Mouse (Mus musculus): ENCODE results near the gene Reck. TPM values are rescaled to one million over a fixed set of nuclear protein-coding genes. Genes with fewer than 3 reads are reported as not detected.
A peak's percentile ranks its signal among the peaks of the same experiment; 100 is the strongest.

Gene Reck
- polyA plus RNA-seq, 1 experiment from 2014 or later = 9.1 TPM

GRCm38 (mm10) chr4:43869821-43870220, 5.5 kb upstream of the Reck start:
- Histone ChIP-seq H3K9me3 (0 out of 2 replicates have a peak, but pooled peaks cover 7% of the 10 kb centered on the region), H3K9ac (no peak overlapping the region), H3K27ac (replicated peaks) (no peak overlapping the region), H3K27me3 (no peaks in the 10 kb centered on the region), H3K4me3 (no peak overlapping the region), H3K4me2 (no peak overlapping the region), H3K36me3 (no peaks in the 10 kb centered on the region), H3K4me1 (replicated peaks) (peaks cover 4% of the 10 kb centered on the region; the same call in 1 of the 2 replicates)
- 90% methylated on average over 10 of the region's 10 CpGs for WGBS
- no peak for ATAC-seq (ENCODE audit: low read depth)

GRCm38 (mm10) chr4:43874501-43874900, 829 bp upstream of the Reck start:
- no peaks in the 10 kb centered on the region for H3K27me3 ChIP-seq
- peak overlapping the region; percentile 83 for H3K4me3 ChIP-seq
- no peaks in the 10 kb centered on the region for H3K9me3 ChIP-seq
- H3K4me2 ChIP-seq = peak overlapping the region; percentile 89
- WGBS = 40% methylated on average over 7 of the region's 7 CpGs
- H3K9ac ChIP-seq = peak overlapping the region; percentile 87
- ATAC-seq (ENCODE audit: low read depth) = no peak
- peaks cover 30% of the 10 kb centered on the region for H3K4me1 ChIP-seq (replicated peaks)
- H3K27ac ChIP-seq (replicated peaks) = no peak overlapping the region
- no peaks in the 10 kb centered on the region for H3K36me3 ChIP-seq

- Histone ChIP-seq H3K9ac (peak overlapping the region; percentile 87), H3K9me3 (no peaks in the 10 kb centered on the region), H3K4me1 (replicated peaks) (peaks cover 30% of the 10 kb centered on the region), H3K4me3 (peak overlapping the region; percentile 83), H3K4me2 (peak overlapping the region; percentile 89), H3K36me3 (no peaks in the 10 kb centered on the region), H3K27ac (replicated peaks) (peak overlapping the region; percentile 85), H3K27me3 (no peaks in the 10 kb centered on the region)
- ATAC-seq (ENCODE audit: low read depth) = peak; percentile 70
- WGBS = under 1% methylated on average over 20 of the region's 20 CpGs
Measured at GRCm38 (mm10) chr4:43875919-43876411, 635 bp downstream of the Reck start.

GRCm38 (mm10) chr4:43877230-43877629, 1.9 kb downstream of the Reck start:
- Histone ChIP-seq H3K4me2 (peak overlapping the region; percentile 89), H3K4me3 (no peak overlapping the region), H3K36me3 (no peaks in the 10 kb centered on the region), H3K9me3 (no peaks in the 10 kb centered on the region), H3K27ac (replicated peaks) (no peak overlapping the region), H3K27me3 (no peaks in the 10 kb centered on the region), H3K9ac (no peak overlapping the region), H3K4me1 (replicated peaks) (peaks cover 30% of the 10 kb centered on the region)
- 95% methylated on average over 1 of the region's 1 CpGs for WGBS
- no peak for ATAC-seq (ENCODE audit: low read depth)

- Histone ChIP-seq H3K4me2 (peak overlapping the region; percentile 33), H3K36me3 (no peaks in the 10 kb centered on the region), H3K27me3 (no peaks in the 10 kb centered on the region), H3K4me3 (no peak overlapping the region), H3K9me3 (no peaks in the 10 kb centered on the region), H3K9ac (peak overlapping the region; percentile 45; the same call in 1 of the 2 replicates), H3K4me1 (replicated peaks) (peaks cover 30% of the 10 kb centered on the region), H3K27ac (replicated peaks) (no peak overlapping the region)
- 61% methylated on average over 5 of the region's 5 CpGs for WGBS
- no peak for ATAC-seq (ENCODE audit: low read depth)
Measured at GRCm38 (mm10) chr4:43878121-43878776, 2.9 kb downstream of the Reck start.

- H3K27ac ChIP-seq (replicated peaks) = no peak overlapping the region
- H3K4me3 ChIP-seq = no peak overlapping the region
- H3K9ac ChIP-seq = no peak overlapping the region
- WGBS = 87% methylated on average over 6 of the region's 6 CpGs
- no peaks in the 10 kb centered on the region for H3K27me3 ChIP-seq
- H3K4me2 ChIP-seq = no peak overlapping the region
- H3K4me1 ChIP-seq (replicated peaks) = peaks cover 39% of the 10 kb centered on the region
- no peaks in the 10 kb centered on the region for H3K9me3 ChIP-seq
- H3K36me3 ChIP-seq = no peaks in the 10 kb centered on the region
- ATAC-seq (ENCODE audit: low read depth) = no peak
Measured at GRCm38 (mm10) chr4:43879566-43879965, 4.2 kb downstream of the Reck start.

GRCm38 (mm10) chr4:43884196-43884595, 8.9 kb downstream of the Reck start:
- H3K27me3 ChIP-seq = no peaks in the 10 kb centered on the region
- no peak overlapping the region for H3K27ac ChIP-seq (replicated peaks)
- H3K9me3 ChIP-seq = no peaks in the 10 kb centered on the region
- no peak for ATAC-seq (ENCODE audit: low read depth)
- peaks cover 18% of the 10 kb centered on the region for H3K4me1 ChIP-seq (replicated peaks)
- H3K4me2 ChIP-seq = no peak overlapping the region
- no peak overlapping the region for H3K4me3 ChIP-seq
- H3K36me3 ChIP-seq = no peaks in the 10 kb centered on the region
- no peak overlapping the region for H3K9ac ChIP-seq
- WGBS = 39% methylated on average over 4 of the region's 4 CpGs

GRCm38 (mm10) chr4:43891247-43891646, 15.9 kb downstream of the Reck start:
- WGBS = 86% methylated on average over 3 of the region's 3 CpGs
- no peak for ATAC-seq (ENCODE audit: low read depth)

GRCm38 (mm10) chr4:43897209-43897608, 21.9 kb downstream of the Reck start:
- H3K27ac ChIP-seq (replicated peaks) = no peak overlapping the region
- H3K9ac ChIP-seq = no peak overlapping the region
- no peaks in the 10 kb centered on the region for H3K4me1 ChIP-seq (replicated peaks)
- no peaks in the 10 kb centered on the region for H3K9me3 ChIP-seq
- H3K27me3 ChIP-seq = no peaks in the 10 kb centered on the region
- no peak overlapping the region for H3K4me3 ChIP-seq
- H3K36me3 ChIP-seq = peaks cover 47% of the 10 kb centered on the region
- H3K4me2 ChIP-seq = no peak overlapping the region
- no peak for ATAC-seq (ENCODE audit: low read depth)

More at GRCm38 (mm10) chr4:43891247-43891646, 15.9 kb downstream of the Reck start:
- Histone ChIP-seq H3K27me3 (no peaks in the 10 kb centered on the region), H3K4me2 (no peak overlapping the region), H3K9ac (no peak overlapping the region), H3K9me3 (no peaks in the 10 kb centered on the region), H3K27ac (replicated peaks) (no peak overlapping the region), H3K4me1 (replicated peaks) (0 out of 2 replicates have a peak, but pooled peaks cover 2% of the 10 kb centered on the region), H3K36me3 (peaks cover 10% of the 10 kb centered on the region), H3K4me3 (no peak overlapping the region)

- H3K27ac ChIP-seq (replicated peaks) = no peak overlapping the region
- no peak overlapping the region for H3K4me3 ChIP-seq
- no peak for ATAC-seq (ENCODE audit: low read depth)
- H3K9ac ChIP-seq = no peak overlapping the region
- H3K4me2 ChIP-seq = no peak overlapping the region
- no peaks in the 10 kb centered on the region for H3K4me1 ChIP-seq (replicated peaks)
- no peaks in the 10 kb centered on the region for H3K27me3 ChIP-seq
- H3K9me3 ChIP-seq = no peaks in the 10 kb centered on the region
- H3K36me3 ChIP-seq = peaks cover 58% of the 10 kb centered on the region
- WGBS = 78% methylated on average over 8 of the region's 8 CpGs
Measured at GRCm38 (mm10) chr4:43899197-43899596, 23.9 kb downstream of the Reck start.

- H3K9me3 ChIP-seq = no peaks in the 10 kb centered on the region
- no peak overlapping the region for H3K4me2 ChIP-seq
- H3K9ac ChIP-seq = no peak overlapping the region
- 76% methylated on average over 7 of the region's 7 CpGs for WGBS
- peaks cover 5% of the 10 kb centered on the region for H3K4me1 ChIP-seq (replicated peaks)
- H3K36me3 ChIP-seq = peaks cover 36% of the 10 kb centered on the region
- no peaks in the 10 kb centered on the region for H3K27me3 ChIP-seq
- no peak overlapping the region for H3K27ac ChIP-seq (replicated peaks)
- H3K4me3 ChIP-seq = no peak overlapping the region
- no peak for ATAC-seq (ENCODE audit: low read depth)
Measured at GRCm38 (mm10) chr4:43903690-43904089, 28.4 kb downstream of the Reck start.

- ATAC-seq (ENCODE audit: low read depth) = no peak
- H3K9ac ChIP-seq = no peak overlapping the region
- 35% methylated on average over 6 of the region's 6 CpGs for WGBS
- H3K4me3 ChIP-seq = no peak overlapping the region
- H3K4me1 ChIP-seq (replicated peaks) = peaks cover 5% of the 10 kb centered on the region
- H3K27me3 ChIP-seq = no peaks in the 10 kb centered on the region
- no peaks in the 10 kb centered on the region for H3K9me3 ChIP-seq
- no peak overlapping the region for H3K27ac ChIP-seq (replicated peaks)
- peaks cover 36% of the 10 kb centered on the region for H3K36me3 ChIP-seq
- no peak overlapping the region for H3K4me2 ChIP-seq
Measured at GRCm38 (mm10) chr4:43906443-43906842, 31.1 kb downstream of the Reck start.

GRCm38 (mm10) chr4:43918221-43918620, 42.9 kb downstream of the Reck start:
- H3K9me3 ChIP-seq = no peaks in the 10 kb centered on the region
- no peaks in the 10 kb centered on the region for H3K27me3 ChIP-seq
- WGBS = 95% methylated on average over 5 of the region's 5 CpGs
- no peak overlapping the region for H3K4me3 ChIP-seq
- no peak overlapping the region for H3K9ac ChIP-seq
- no peaks in the 10 kb centered on the region for H3K4me1 ChIP-seq (replicated peaks)
- no peak overlapping the region for H3K4me2 ChIP-seq
- ATAC-seq (ENCODE audit: low read depth) = no peak
- no peak overlapping the region for H3K27ac ChIP-seq (replicated peaks)
- peaks cover 55% of the 10 kb centered on the region for H3K36me3 ChIP-seq
